Mouse (Mus musculus) spleen, postnatal 4 days (tissue): ENCODE measurements at regions not wholly inside any gene's neighbourhood (a gene's known extent, or its start where the extent isn't known, plus 50 kb on each side); places are given as distances from the start of the nearest gene placed in this dataset.

ENCODE experiments used
- DNase-seq, 2 experiments: peaks; one replicate each; pipeline ENCODE4 v3.0.0; 2022; ENCODE audit warnings: low spot score in 2 of 2

DNA sequence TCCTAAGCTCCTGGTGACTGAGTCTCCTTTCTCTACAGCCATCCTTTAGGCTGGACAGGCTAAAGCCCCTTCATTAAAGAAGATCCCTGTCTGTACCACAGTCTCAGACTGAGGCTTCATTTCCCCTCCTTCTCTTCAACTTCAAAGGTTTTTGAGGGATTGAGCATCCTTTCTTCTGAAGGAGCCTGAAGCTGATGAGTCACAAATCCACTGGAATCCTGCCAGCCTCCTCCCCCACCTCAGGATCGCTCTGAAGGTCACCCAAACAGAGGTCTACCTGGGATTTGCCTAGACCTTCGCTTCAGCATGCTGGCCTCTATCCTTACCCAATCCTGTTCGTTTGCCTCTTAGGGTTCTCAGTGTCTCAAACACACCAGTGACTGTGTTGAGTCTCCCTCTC, 57.7 kb upstream of the Ror1 start:
- peak in 1 of 2 experiments; percentile 24 for DNase-seq

- peak in 1 of 2 experiments; percentile 22 for DNase-seq
These were observed 55.9 kb upstream of the Ror1 start for GRCm38 (mm10) chr4:100039741-100040140.

DNA sequence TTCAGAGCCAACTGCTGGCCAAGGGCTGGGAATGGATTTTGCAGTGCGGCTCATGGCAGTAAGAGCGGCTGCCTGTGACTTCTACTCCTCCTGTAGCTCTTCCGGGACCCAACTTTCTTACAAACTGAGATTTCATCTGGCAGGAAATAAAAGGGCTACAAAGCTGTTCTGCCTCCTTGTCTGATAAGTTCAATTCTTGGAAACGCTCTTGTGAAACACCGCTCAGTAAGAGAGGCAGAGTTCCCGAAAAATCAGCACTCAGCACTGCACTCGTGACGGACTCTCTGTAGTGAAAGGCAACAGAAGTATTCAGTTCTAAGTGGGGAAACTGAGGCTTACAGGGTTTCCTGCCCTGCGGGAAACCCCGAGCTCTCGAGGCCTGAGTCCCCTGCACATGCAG, 53.6 kb upstream of the Ror1 start:
- no peak for DNase-seq

GRCm38 (mm10) chr4:100045164-100045906, 50.3 kb upstream of the Ror1 start:
- DNase-seq = peak in 1 of 2 experiments; percentile 48
